Mouse (Mus musculus) left cerebral cortex, adult 8-10 months (tissue): Measurements from ENCODE around the gene Dhrs11. TPM values are rescaled to one million over a fixed set of nuclear protein-coding genes. Genes with fewer than 3 reads are reported as not detected.

Experiments
- DNase-seq, 2 experiments: peaks; one replicate each; pipeline ENCODE4 v3.0.0; 2022; ENCODE audit warnings: low spot score in 2 of 2
- total RNA-seq, 4 experiments: library from RNA; stranded (reverse); gene quantifications; 2 replicates each; pipeline ENCODE4 v1.2.4; 2022

The Dhrs11 gene
- total RNA-seq, 4 experiments from 2014 or later: 6.8 to 8.5 (median 7.6) TPM

GRCm38 (mm10) chr11:84823484-84823897 lies 5.3 kb downstream of the Dhrs11 start:
- DNase-seq: no peak

DNA sequence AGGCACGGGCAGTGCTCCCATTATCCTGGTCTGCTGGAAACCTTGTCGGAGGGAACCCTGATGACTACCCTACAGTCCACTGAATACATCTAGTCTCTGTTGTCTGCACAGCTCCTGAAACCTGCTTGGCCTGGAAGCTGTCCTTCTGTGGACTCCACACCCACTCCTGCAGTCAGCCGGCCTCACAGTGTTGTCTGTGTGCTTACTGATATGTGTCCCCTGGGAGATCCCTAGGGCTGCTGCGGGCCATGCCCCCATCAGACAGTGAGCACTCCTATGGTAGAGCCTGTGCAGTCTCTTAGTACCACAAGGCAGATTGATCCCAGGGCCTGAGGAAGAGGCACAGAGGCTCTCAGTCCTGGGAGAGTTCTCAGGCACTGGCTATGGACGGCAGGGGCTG lies 6.3 kb downstream of the Dhrs11 start:
- no peak for DNase-seq

DNA sequence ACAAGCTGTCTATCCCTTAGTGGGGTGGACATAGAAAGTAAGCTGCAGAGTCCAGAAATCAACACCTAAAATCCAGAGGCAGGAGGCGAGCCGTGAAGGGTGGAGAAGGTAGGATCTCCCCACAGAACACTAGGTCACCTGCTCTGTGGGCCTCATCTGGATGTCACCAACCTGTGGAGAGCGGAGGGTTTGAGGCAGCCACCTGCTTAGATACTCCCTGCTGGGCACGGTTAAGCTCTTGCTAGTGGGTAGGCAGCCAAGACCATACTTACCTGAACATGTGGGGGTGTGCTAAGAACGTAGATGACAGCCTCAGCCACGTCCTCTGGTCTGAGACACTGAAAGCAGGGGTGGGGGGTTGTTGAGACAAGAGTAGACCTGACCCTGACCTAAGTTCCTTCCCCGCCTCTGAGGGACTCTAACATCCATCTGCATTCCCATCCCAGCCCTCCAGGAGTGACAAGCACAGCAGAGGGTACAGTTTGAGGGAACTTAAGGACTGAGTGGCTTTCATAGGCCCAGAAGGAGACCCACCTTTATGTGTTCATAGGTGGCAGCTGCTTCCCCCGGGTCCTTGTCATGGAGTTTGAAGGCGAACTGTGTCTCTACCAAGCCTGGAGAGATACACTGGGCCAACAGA lies 7.5 kb downstream of the Dhrs11 start:
- DNase-seq: no peak

GRCm38 (mm10) chr11:84818961-84819692 lies 9.7 kb downstream of the Dhrs11 start, which contains the start of gene Mrm1:
TSS of gene Mrm1 (minus strand) at chr11:84819515.
- peak; percentile 84 to 91 for DNase-seq

DNA sequence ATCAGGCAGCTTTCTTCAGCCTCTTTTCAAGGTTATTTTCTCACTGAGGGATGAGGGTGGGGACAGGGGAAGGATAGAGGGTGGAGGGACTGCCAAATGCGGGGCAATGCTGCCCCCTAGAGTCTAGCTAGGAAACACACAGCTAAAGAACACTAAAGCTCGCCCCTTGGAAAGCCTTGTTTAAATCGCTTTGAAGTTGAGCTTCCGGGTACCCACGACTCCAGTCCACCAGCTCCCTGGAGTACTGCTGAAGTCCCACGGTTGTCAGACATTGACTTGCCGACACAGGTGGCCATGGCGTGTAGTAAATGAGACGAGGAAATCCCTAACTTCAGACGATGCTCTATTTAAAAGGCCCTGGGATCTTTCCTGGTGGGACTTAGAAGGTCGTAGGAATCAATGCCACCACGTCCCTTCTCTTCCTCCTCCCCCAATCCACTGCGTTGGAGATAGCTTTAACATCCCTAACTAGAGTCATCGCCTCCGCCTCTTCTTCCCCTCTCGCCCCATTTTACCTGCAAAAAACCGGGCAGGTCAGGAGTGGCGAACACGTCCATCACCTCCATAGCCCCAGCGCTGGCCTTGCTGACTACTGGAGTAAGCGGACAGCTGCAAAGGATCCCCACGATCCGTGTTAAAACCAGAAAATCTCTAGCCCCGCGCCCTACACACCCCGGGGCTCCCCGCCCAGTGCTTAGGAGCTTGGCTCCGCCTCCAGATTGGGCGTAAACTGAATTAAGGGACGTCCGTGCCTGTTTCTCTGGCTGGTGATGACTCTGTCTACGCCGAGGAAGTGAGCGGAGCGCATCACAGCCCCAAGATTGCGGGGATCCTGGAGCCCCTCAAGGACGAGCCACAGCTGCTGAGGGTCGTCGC lies 10.5 kb downstream of the Dhrs11 start:
- peak; percentile 58 to 67 for DNase-seq

DNA sequence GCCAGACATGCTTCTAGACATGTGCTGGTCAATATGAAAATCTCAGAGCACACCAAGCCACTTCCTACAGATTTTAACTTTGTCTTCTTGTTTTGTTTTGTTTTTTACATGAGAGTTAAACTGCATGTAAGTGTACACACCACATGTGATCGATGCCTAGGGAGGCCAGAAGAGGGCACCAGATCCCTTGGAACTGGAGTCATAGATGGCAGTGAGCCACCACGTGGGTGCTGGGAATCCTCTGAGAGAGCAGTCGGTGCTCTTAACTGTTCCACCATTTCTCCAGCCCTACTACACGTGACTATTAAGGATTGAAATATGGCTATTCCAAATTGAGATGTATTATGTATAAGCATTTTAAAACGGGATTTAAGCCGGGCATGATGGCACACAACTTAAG lies 11.4 kb downstream of the Dhrs11 start:
- no peak for DNase-seq

DNA sequence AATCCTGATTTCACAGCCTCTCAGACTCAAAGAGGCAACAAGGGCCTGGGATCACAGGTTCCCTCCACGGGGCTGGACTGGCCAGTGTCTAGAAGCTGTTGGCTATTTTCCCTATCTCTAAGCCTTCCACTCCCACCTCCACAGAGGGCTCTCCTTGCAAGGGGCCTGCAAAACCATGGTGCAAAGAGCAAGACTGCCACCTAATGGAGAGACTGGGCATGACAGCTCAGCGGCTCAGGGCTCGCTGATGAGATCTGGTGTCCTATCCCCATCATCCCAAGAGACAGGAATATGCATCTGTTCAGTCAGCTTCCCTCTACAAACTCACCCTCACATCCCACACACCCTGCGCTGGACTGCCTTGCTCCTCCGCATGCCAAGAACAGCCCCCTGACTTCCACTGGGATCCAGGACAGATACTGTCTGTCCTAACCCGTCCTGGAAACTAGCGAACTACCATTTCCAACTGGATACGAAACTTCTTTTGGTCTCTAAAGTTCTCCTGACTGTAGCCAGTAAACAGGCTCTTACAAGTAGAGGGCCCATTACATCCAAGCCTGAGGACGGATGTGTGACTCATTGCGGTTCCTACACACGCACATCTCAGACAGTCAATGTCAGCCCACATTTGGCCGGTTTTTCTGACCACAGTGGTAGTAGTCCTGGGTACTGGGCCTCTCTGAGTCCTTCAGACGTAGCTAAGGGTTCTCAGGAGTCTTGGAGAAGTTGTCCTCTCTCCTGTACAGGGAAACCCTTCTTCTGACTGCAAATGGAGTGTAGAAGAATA lies 14.9 kb downstream of the Dhrs11 start:
- peak in 1 of 2 experiments; percentile 63 for DNase-seq

DNA sequence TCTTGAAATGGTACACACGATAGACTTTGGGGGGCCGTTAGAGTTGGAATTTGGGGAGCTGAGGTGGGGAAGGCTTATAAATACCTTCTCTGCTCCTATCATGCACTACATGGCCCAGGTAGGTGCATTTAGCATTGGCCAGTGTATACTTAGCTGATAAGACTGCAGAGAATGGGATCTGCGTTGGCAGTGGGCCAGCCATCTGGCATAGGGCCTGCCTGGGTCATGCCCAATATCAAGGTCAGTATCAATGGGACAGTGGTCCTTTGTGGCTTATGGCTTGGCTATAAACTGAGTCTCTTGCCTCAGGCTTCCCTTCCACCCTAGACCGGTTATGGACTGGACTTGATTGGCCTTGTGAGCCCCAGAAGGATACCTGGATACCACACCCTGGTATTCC lies 24.4 kb downstream of the Dhrs11 start:
- no peak for DNase-seq

DNA sequence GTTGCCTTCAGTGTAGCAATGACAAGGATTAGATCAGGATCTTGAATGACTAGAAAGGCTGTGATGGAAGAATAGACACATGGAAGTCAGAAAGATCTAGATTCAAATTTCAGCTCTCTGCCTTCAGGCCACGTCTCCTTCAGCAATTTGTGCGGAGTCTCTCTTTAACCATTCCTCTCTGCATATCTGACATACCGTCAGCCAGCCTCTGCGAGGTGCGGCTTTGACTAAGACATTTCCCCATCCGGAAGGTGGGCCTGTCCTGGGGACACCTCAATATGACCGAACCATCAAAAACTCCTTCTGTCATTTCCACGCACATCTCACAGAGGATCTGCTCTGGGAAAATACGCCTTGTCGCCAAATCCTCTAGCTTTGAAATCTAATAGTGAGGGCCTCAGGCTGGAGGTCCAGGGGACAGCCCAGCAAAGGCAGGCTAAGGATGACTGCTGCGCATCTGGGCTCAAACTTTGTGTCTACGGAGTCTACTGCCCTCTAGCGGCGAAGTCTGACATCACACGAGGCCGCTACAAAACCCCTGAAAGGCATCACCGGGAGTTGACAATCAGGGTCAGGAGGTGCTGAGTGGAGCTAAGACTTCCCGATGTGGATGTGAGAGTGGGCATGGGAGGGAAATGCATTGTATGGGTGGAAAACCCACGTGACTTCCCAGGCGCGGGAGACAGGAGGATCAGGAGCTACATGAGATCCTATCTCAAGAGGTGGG lies 31.0 kb downstream of the Dhrs11 start:
- DNase-seq: peak in 1 of 2 experiments; percentile 67

GRCm38 (mm10) chr11:84797026-84797425 lies 31.8 kb downstream of the Dhrs11 start:
- DNase-seq: no peak

GRCm38 (mm10) chr11:84794496-84795113 lies 34.2 kb downstream of the Dhrs11 start:
- DNase-seq: peak; percentile 40 to 64

GRCm38 (mm10) chr11:84793545-84793944 lies 35.2 kb downstream of the Dhrs11 start:
- DNase-seq: no peak

DNA sequence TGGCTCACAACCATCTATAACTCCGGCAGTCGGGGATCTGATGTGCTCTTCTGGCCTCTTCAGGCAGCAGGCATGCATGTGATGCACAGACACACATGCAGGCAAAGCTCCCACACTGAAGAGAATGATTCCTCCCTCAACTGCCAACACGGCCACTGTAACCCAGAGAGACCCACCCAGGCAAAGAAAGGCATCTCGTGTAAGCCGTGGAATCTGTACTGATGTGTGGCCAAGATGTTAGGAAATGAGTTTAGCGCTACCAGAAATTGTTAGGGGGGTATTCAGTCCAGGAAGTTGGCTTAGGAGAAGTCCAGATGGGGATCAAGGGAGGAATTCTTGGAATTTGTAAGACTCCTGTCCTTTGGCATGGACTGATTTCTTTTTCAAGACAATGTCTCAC lies 38.4 kb downstream of the Dhrs11 start:
- no peak for DNase-seq

GRCm38 (mm10) chr11:84780143-84780870 lies 48.5 kb downstream of the Dhrs11 start:
- DNase-seq: no peak

- DNase-seq: no peak
Observed at GRCm38 (mm10) chr11:84775560-84775959, 53.2 kb downstream of the Dhrs11 start.

GRCm38 (mm10) chr11:84774870-84775514 lies 53.8 kb downstream of the Dhrs11 start:
- DNase-seq: no peak
